Mouse (Mus musculus) cerebellum, adult 9-11 months (tissue): ENCODE results near the gene Gm21761.
"Not testable (repeated sequence)": the region's sequence is repeated elsewhere in the genome, so short reads cannot be mapped to it uniquely, and the experiment has no call there.

Source experiments
- DNase-seq: peaks from one replicate; pipeline ENCODE4 v3.0.0; 2022

Gm21761 gene

DNA sequence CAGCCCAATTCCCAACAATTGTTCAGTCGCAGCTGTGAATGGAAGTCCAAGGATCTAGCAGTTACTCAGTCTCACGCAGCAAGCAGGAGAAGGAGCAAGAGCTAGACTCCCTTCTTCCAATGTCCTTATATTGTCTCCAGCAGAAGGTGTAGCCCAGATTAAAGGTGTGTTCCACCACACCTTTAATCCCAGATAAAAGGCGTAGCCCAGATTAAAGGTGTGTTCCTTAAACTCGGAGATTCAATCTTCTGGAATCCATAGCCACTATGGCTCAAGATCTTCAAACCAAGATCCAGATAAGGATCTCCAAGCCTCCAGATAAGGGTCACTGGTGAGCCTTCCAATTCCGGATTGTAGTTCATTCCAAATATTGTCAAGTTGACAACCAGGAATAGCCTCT is at the start of gene Gm21761:
TSS of gene Gm21761 (minus strand) at position 101 of the 400 bp plus-strand sequence.
- not testable (repeated sequence) for DNase-seq

GRCm38 (mm10) chr13:119969163-119969562 is 40.1 kb upstream of the Gm21761 start:
- not testable (repeated sequence) for DNase-seq

DNA sequence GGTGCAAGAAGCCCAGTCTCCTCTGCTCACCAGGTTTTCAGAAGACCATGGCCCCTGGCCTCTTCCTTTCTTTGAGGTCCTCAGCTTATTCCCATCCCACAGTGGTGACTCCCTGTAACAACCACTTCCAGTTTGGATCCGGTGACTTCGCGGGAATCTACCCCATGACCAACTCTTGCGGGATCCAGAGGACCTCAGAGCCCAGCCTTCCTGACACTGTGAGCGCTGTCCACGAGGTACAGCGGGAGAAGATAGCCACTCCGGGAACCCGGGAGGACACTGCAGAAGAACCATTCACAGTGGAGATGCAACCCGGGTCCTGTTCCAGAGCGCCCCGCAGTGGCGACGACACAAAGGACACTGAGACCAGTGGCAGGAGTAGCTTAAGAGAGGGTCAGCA is 39.1 kb upstream of the Gm21761 start:
- DNase-seq = not testable (repeated sequence)

DNA sequence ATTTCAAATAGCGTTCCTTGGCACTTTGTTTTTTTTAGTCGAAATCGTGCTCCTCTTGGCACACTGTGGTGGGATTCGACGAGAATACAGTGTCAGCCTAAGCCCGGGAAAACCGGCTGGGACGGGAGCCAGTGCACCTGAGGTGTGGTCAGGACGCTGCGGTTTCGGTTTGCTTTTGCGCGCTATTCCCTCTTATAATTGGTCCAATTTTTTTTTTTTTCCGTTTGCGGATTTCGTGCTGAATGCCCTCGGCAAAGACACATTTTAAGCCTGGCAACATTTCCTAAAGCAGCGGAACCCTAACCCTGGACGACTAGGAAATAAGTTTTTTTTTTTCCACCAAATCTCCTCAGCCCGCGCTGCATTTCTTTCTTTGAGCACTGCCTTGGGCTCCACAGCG is 36.9 kb upstream of the Gm21761 start:
- peak; percentile 1 for DNase-seq

- DNase-seq = not testable (repeated sequence)
Measured at GRCm38 (mm10) chr13:119965302-119965952, 36.4 kb upstream of the Gm21761 start.

- not testable (repeated sequence) for DNase-seq
Measured at GRCm38 (mm10) chr13:119962856-119963255, 33.8 kb upstream of the Gm21761 start.

DNA sequence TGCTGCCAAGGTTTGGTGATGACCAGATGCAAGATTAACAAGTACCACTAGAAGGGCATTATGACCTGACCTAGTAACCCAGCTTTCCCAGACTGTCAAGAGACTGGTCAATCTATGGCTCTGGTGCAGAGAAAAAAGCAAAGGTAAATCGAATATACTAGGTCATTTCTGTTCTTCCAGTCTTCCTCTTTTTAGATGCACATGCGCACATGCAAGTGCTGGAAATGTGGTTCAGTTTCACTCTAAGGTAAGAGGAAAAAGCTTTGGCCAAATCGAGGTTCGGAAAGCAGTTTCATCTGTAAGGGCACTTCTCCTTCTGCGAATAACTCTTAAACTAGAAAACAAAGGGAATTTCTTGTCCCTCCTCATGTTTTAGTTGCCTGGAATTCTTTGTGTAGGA is 26.5 kb upstream of the Gm21761 start:
- DNase-seq = not testable (repeated sequence)

DNA sequence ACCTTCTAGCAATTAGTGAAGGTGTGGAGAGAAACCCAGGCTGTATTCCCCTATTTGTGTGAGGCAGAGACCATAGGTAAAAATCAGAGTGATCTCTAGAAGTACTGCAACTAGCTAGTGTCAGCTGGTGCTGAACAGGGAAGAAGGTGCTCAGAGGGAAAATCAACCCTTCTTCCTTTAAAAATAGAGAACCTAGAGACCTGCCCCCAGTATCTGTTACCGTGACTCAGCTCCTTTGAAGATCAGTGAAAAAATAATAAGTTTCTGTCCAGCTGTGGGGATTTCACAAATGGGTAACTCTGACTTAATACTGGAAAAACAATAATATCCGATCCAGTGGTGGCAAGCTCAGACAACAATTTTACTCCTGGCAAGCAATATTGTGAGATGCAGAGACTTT is 26.0 kb upstream of the Gm21761 start:
- not testable (repeated sequence) for DNase-seq

- DNase-seq = not testable (repeated sequence)
Measured at GRCm38 (mm10) chr13:119950706-119951105, 21.6 kb upstream of the Gm21761 start, which contains the start of gene B020031M17Rik. B020031M17Rik (minus strand) TSS chr13:119950806.

- not testable (repeated sequence) for DNase-seq
Measured at GRCm38 (mm10) chr13:119924597-119925340, 4.3 kb downstream of the Gm21761 start.

DNA sequence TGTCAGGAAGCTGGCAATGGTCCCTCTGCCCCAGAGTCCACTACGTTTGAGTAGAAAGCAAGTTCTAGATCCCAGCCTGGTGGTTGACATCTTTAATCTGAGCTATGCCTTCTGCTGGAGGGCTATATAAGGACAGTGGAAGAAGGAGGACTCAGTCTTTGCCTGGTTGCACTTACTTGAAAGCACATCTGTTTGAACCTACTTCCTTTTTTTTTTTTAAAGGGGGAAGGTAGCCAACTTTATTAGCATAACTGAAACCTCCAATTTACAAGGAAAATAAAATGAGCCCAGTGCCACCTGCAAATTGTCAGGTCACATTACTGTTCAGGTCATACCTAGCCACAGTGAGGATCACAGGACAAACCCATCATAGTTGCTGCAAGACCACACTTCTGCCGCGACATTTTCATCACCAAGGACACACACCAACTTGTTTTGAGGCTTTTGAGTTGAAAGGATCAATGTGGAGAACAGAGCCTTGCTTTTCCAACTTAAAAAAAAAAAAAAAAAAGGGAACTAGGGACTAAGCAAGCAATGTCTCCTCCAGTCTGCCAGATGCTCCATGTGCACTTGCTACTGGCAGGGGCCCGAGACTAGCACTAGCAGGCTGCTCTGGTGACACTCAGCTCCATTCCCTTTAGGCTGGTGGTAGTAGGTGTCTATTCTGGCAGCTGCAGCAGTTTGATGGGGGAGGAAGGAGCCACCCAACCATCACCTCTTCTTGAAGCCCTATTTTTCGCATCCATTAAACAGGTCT is 11.9 kb downstream of the Gm21761 start:
- DNase-seq = not testable (repeated sequence)

DNA sequence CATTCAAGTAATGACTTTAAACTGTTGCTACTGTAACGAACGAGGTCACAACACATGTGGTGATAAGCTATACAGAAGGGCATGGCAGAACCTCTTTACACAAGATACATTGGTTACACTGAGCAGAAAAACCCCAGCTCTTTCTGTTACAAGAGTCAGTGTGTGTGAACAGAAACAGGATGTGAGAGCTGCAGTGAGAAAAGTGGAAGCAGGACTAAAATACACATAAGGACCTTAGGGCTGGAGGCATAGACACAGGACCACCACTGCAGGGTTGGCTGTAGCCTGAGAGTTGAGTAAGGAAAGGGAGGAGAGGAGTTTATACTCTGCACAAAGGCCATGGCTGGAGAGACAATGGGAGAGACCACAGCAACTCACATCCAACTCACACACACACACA is 12.6 kb downstream of the Gm21761 start:
- not testable (repeated sequence) for DNase-seq

- not testable (repeated sequence) for DNase-seq
Measured at GRCm38 (mm10) chr13:119898549-119898948, 30.5 kb downstream of the Gm21761 start.

GRCm38 (mm10) chr13:119894685-119895084 is 34.4 kb downstream of the Gm21761 start, which contains the start of gene Tcstv1:
Tcstv1 (minus strand) TSS chr13:119894785.
- DNase-seq = not testable (repeated sequence)

GRCm38 (mm10) chr13:119886896-119887295 is 42.2 kb downstream of the Gm21761 start:
- DNase-seq = not testable (repeated sequence)

- not testable (repeated sequence) for DNase-seq
Measured at GRCm38 (mm10) chr13:119864395-119864999, 64.6 kb downstream of the Gm21761 start.

- DNase-seq = not testable (repeated sequence)
Measured at GRCm38 (mm10) chr13:119862399-119862798, 66.7 kb downstream of the Gm21761 start.
